Mouse (Mus musculus): Measurements from ENCODE around the gene Mbnl2.

GRCm38 (mm10) chr14:120454221-120454620, 178.8 kb downstream of the Mbnl2 start:
- TF ChIP-seq CTCF (IDR thresholded peaks at IDR 0.05; ENCODE audit: low read depth, low read length) (no peak), POLR2AphosphoS5 (IDR thresholded peaks at IDR 0.05; ENCODE audit: insufficient replicate concordance, low read depth, low read length) (no peak)

All from G1E (cell line).